Comparison of ENCODE assay signal across 16 mouse cellular contexts in the genomic region with DNA sequence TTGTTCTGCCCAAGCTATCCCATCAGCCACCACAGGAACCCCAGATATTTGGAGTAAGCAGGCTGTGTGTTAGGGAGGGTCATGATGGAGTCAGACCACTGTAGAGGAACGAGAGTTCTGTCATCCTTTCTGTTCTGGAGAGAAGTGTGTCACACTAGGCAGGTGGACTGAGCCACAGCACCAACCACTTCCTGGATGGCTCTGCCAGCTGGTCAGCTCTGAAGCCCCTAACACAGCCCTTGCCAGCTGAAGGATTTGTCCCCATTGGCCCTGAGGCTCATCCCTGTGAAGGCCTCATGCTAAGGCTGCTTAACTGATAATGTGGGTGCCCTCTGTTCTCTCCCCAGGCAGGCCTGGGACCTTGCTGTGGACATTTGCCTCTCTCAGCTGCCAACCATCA.
"Had no signal": no experiment of that assay in that cellular context is flagged by ENCODE, and none has a peak within 500 bp of the region (broad histone marks: within the 10 kb centered on the region; RNA-seq: fewer than 3 reads in every experiment).

No protein-coding gene starts in this region.

- H3K27me3 ChIP-seq: kidney, embryonic 15.5 days; limb, embryonic 13.5 days; liver, embryonic 12.5 days; liver, embryonic 15.5 days; lung, embryonic 15.5 days; midbrain, embryonic 13.5 days; neural tube, embryonic 12.5 days; neural tube, embryonic 15.5 days; stomach, embryonic 15.5 days had no signal

- H3K27ac ChIP-seq: kidney, embryonic 15.5 days; limb, embryonic 13.5 days; liver, embryonic 12.5 days; liver, embryonic 15.5 days; lung, embryonic 15.5 days; midbrain, embryonic 10.5 days; midbrain, embryonic 13.5 days; neural tube, embryonic 12.5 days; neural tube, embryonic 15.5 days; stomach, embryonic 15.5 days had no signal

- H3K4me3 ChIP-seq: kidney, embryonic 15.5 days; limb, embryonic 13.5 days; liver, embryonic 12.5 days; liver, embryonic 15.5 days; lung, embryonic 15.5 days; midbrain, embryonic 10.5 days; midbrain, embryonic 13.5 days; neural tube, embryonic 12.5 days; neural tube, embryonic 15.5 days; stomach, embryonic 15.5 days had no signal

- DNase-seq: left cerebral cortex, postnatal 4 days; liver; lung, adult 18-20 months; retina, postnatal 1 day; spleen, adult 18-20 months; thymus, postnatal 25 days had no signal

- H3K9me3 ChIP-seq: kidney, embryonic 15.5 days; limb, embryonic 13.5 days; liver, embryonic 12.5 days; liver, embryonic 15.5 days; lung, embryonic 15.5 days; midbrain, embryonic 10.5 days; midbrain, embryonic 13.5 days; neural tube, embryonic 12.5 days; neural tube, embryonic 15.5 days; stomach, embryonic 15.5 days had no signal

- H3K4me1 ChIP-seq: kidney, embryonic 15.5 days; midbrain, embryonic 10.5 days had no signal
